Mouse (Mus musculus) cerebellum, adult 8-10 months (tissue): Measurements from ENCODE around the gene Mrpl28.
"Not testable (repeated sequence)": the region's sequence is repeated elsewhere in the genome, so short reads cannot be mapped to it uniquely, and the experiment has no call there.

Source experiments
- DNase-seq: peaks from one replicate; pipeline ENCODE4 v3.0.0; 2022

The Mrpl28 gene

DNA sequence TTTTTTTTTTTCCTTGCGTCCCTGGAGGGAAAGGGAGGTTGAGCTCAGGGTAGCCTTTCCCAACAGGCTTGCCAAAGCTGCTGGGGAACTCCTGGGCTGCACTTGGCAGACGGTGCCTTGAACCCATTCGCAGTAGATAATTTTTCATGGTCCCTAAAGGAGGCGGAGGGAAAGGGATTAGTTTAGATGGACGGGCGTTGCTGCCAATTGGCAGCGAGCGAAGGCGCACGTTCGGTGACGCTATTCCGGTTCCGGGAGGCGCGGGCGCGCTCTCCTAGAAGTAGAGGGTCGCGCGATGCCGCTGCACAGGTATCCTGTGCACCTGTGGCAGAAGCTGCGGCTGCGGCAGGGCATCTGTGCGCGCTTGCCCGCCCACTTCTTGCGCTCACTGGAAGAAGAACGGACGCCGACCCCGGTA lies at the start of gene Mrpl28:
Gene Mrpl28, plus strand, starts transcription at position 234 of the 418 bp plus-strand sequence.
- DNase-seq = peak; percentile 90

DNA sequence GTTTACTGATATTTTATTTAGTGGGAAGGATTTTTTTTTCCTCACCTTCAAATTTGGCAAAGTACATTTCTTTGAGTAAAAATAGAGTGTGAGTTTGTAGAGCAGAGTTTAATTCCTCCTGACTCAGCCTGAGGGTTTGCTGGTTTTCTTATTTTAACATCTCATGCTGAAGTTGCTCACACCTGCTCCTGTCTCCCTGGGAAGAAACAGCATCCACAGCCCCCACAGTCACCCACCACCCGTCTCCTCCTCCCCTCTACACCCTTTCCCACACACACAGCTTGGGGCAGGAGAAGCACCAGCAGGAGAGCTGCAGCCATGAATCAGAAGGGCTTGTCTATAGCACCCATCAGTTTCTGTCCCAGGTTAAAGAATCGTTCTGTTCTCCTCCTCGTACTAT lies 48.1 kb upstream of the Mrpl28 start:
- DNase-seq = no peak

DNA sequence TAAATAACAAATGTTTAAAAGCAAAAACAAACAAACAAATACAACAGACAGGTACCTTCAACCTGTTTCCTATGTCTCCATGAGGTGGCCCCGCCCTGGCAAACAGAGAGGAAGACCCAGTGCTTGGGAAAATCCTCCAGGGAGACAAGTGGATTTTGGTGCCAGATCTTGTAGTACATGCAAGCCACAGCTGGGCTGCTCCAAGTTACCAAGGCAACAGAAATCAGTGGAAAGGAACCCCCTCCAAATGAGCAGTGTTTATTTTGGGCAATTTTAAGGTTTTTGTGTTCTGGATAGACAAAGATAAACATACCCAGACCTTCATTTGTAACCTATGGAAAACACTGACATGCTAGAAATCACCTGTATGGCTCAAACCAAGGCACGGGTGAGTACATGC lies 44.4 kb upstream of the Mrpl28 start:
- no peak for DNase-seq

DNA sequence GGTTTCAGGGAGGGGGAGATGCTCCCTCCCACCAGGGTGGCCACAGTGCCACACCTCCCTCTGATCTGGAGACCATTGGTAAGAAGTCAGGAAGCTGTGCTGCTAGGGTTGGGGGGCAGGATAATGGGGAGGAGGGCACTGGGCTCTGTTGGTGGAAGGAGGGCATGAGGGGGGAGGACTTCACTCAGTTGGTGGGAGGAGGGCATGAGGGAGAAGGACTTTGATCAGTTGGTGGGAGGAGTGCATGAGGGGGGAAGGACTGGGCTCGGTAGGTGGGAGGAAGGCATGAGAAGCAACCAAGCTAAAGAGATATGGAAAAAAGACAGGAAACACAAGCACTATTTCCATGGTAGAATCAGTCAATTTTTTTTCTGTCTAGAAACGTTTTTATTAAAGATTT lies 42.4 kb upstream of the Mrpl28 start:
- no peak for DNase-seq

DNA sequence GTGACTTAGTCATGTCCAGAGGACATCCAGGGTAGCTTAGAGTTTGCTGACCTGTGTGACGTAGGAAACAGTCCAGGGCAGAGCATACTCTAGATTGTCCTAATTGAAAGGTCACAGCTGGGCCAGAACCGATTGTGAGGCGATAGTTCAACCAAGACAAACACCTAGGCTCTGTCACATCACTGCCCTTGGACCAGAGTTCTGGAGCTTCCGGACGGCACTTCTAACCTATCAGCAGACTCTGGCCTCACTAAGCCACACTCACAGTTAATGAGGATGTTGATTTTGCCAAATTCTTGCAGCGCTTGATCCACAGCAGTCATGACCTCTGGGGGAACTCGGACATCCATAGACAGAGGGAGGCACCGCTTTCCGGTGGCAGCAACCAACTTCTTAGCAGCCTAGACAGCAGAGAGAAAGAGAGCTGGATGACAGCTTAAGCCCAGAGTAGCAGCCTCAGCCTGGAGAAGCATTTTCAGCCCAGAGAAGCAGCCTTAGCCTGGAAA lies 36.2 kb upstream of the Mrpl28 start:
- no peak for DNase-seq

DNA sequence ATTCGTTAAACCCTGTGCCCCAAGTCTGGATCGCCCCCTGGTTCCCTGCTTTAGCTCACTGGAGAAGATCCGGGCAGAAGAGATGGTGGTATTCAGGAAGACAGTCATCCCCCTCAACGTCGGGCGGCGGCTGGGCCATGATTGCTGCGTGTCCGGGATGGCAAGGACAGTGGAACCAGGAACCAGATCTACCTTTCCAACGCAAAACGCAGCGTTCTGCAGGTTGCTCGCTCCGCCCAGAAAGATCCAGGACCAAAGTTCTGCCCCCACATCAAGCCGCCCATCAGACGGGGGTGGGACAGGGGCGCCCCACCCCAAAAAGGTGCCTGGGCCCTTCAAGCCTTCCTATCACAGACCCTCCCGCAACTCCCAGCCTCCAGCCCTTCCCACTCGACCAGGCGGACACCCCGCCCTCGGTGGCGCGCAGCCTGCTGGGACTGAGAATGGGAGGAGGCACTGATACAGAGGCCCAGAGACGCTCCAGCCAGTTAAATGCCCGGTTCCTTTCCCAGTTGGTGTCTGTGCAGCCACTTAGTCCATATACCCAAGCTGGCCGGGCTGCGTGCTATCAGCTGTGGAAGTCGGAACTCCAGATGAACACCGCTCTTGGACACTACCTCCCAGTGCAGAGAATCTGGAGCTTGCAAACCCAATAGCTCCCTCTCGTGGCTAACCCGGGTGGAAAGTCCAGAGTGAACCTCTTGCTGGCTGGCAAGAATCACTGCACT lies 33.2 kb upstream of the Mrpl28 start, which contains the start of gene Decr2:
Gene Decr2, minus strand, starts transcription at position 433 of the 728 bp plus-strand sequence.
- DNase-seq = peak; percentile 92

DNA sequence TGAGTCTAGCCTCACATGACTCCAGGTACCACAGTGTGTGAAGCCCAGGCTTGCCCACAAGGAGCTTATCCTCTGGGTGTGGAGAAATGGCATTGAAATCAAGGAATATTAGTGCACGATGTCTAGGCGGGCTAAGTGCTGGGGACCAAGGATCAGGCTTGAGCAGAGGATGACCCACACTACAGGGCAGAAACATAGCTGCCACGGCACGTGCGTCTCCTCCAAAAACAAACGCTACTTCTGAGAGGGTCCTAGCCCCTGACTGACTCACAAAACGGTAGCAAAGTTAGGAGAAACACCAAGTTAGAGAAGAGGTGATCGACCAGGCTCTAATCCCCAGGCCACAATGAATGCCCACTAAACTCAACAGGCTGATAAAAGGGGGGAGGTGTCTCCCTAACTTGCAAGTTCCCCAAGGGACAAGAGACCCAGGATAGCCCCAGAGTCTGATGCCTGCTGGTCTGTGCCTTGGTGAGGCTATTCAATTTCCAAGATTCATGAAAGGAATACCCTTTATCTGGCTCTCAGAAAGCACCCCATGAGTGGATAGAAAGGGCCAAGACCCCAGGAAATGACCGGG lies 28.7 kb upstream of the Mrpl28 start:
- no peak for DNase-seq

DNA sequence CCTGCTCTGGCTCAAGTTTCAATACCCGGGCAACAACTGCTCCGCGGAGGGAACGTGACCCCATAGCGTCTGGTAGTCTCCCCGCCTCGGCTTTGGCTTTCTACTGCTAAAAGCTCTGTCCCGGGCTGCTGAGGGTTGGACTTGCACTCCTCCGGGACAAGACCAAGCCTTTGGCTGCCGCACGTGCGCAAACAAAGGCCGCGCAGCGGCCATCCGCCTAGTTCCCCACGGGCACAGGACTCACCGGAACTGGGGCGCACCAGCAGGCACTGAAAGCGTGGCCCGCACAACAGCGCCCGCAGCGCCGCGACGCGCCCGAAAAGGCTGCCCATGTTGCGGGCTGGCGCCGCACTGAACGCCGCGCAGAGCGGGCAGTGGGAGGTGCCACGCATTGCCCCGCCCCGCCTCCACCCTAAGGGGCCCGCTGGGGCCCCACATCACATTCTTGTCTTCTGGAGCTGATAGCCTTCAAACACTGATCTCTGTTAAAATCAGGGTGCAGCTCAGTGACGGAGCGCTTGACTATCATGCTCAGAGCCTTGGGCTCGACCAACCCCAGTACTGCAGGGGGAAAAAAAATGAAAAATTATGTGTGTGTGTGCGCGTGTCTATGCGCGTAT lies 28.1 kb upstream of the Mrpl28 start, which contains the start of gene Nme4:
Gene Nme4, minus strand, starts transcription at position 482 of the 620 bp plus-strand sequence.
- peak; percentile 68 for DNase-seq

DNA sequence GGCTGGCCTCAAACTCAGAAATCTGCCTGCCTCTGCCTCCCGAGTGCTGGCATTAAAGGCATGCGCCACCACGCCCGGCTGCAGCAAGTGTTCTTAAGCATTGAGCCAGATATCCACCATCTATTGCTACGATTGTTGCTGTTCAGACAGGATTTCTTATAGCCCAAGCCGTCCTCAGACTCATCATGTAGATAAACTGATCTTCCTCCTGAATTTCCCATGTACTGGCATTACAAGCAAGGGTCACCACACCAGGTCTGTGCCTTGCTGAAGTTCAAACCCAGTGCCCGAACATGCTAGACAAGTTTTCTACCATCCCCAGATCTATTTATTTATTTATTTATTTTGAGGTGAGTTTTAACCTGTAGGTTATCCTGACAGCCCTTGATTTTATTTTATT lies 24.8 kb upstream of the Mrpl28 start:
- no peak for DNase-seq

DNA sequence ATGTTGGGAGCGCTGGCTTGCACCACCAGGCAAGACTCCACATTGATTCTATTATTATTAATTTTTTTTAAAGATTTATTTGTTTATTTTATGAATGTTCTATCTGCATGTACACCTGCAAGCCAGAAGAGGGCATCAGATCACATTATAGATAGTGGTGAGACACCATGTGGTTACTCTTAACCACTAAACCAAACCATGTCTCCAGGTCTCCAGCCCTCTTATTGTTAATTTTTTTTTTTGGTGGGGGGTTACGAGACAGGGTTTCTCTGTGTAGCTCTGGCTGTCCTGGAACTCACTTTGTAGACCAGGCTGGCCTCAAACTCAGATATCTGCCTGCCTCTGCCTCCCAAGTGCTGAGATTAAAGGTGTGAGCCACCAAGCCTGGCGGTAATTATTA lies 24.0 kb upstream of the Mrpl28 start:
- DNase-seq = not testable (repeated sequence)

DNA sequence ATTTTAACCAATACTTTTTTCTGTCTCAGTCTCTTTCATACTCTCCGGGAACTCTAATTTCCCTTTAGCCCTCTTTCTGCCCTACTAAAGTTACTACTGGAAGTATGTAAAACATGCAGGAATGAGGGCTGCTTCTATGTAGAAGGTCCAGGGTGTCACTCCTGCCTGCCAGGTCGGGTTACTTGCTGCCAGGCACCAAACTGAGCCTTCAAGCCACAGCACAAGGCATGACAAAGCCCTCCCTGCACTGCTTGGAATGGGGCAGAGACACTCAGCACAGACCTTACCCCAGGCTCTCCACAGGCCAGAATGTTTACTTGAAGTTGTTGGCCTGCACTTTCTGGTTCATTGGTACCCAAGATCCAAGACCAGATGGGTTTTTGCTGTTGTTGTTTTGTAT lies 23.1 kb upstream of the Mrpl28 start:
- DNase-seq = no peak

DNA sequence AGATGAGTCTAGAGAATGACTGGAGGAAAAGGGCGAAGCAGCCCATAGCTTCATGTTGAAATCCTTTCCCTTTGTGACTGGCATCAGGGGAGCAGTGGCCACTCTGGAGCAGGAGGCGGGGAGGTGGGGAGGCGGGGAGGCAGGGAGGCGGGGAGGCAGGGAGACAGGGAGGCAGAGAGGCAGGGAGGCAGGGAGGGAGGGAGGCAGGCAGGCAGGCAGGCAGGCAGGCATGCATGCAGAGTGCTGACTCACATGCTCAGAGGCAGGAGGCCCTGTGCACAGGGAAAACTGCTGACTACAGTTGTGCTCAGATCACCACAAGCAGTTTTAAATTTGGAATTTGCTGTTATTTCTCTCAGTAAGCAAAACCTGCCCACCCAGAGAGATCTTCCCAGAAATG lies 21.8 kb upstream of the Mrpl28 start:
- no peak for DNase-seq

DNA sequence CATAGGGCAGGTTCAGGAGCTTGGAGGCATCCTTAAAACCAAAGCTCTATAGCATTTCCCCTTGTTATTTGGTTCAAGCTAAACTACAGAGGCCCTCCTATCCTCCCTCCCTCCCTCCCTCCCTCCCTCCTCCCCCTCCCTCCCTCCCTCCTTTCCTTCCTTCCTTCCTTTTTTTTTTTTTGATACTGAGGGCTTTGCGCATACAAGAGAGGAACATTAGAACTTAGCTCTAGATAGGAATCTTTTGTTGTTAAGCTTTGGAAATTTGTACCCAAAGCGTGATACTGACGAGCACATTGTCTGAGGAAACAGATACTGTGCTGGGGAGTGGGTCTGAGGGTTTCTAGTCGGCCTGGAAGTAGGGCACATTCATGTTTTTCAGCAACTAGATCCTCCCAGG lies 17.7 kb upstream of the Mrpl28 start:
- no peak for DNase-seq

DNA sequence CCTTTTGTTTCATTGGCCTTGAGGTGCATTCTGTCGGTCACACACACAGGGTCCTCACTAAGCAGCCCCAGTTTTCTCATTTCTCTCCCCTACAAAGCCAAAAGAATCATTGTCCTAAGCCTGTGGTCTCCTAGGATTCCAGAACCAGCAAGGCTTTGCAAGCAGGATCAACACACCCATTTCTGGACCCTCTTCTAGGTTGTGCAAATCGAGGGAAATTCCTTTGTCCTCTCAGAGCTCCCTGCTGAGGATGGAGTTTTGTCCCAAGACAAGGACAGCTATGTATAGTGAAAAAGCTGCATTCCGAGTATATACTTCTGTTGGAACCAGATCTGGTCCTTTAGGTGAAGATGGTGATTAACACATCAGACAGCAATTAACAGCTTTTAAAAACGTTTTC lies 13.1 kb upstream of the Mrpl28 start:
- no peak for DNase-seq

DNA sequence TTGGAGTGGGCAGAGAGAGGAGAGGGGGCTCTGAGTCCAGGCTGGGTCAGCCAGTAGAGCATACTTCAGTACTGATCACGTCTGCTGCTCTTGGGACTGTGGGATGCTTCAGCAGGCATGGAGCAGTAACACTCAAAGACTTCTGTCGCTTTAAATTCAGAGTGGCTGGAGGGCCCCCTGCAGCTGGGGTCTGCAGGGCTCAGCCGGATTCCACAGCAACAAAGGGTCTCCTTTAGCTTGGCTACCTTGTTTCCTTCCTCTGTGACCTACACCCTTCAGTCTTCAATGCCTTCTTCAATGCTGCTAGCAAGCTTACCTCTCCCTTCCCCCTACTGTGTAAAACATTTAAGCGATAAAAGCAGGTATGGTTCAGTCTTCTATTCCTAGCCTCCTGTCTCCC lies 12.3 kb upstream of the Mrpl28 start:
- DNase-seq = no peak

DNA sequence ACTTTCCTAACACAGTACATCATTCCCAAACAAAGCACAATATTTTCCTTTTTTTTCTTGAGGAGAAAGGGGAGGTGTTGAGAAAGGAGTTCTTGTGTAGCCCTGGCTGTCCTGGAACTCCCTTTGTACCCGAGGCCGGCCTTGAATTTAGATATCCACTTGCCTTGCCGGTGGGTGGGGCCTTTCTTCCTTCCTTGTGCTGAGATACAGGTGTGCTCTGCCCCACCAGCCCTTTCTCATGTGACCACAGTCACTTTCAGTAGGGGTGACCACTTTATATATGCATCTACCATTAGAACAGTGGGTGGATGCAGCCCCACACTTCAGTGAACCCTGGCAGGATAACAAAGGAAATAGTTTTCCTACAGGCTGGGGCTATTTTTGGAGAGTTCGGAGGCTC lies 11.6 kb upstream of the Mrpl28 start:
- no peak for DNase-seq

DNA sequence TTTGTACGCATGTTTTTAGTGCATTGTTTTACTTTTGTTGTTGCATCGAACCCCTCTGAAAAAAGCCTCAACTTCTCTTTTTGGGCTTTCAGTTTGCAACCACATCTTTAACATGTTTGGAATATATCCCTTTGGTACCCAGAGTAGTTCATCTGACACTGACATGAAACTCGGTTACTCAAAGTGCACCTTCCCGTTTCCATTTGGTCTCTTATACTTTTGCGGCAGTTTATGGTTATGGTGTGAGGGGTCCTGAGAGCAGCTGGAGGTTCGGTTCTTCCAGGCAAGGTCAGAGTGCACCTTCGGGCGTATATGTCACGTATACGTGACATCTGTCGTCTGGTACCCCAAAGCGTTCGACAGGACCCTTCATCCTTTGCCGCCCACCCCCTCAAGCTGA lies 10.5 kb upstream of the Mrpl28 start:
- DNase-seq = no peak

DNA sequence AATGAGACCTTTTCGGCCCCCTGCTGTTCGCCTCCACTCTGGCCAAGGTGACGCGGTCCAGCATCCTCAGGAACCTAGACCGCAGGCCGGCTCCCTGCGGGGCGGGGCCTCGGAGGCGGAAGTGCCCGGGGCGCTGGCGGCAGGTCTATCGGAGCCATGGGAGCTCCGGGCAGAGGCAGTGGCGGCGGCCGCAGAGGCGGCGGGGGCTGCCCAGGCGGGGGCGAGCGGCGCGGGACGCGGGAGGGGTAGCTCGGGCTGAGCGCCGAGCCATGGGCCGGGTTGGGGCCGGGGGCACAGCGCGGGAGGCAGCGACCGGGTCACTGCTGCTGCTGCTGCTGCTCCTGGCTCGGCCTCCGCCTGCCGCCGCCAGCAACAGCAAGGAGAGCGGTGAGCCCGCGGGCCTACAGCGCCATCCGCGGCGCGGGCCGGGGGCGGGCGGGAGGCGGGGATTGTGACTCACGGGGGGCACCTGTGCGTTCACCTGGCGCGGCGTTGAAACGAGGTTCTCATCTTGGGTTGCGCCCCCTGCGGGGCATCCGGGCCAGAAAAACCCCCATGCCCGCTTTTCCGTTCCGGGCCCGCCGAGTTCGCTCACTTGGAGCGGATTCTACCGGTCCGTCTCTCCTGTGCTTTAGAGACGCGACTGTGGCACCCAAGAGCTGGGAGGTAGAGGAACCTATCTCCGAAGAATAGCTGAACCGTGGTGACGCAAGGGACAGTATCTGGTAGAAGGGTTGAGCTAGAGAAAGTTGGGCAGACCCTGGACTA lies 9.9 kb upstream of the Mrpl28 start, which contains the start of gene Tmem8:
Gene Tmem8, plus strand, starts transcription at position 119 of the 768 bp plus-strand sequence.
- DNase-seq = peak; percentile 80

DNA sequence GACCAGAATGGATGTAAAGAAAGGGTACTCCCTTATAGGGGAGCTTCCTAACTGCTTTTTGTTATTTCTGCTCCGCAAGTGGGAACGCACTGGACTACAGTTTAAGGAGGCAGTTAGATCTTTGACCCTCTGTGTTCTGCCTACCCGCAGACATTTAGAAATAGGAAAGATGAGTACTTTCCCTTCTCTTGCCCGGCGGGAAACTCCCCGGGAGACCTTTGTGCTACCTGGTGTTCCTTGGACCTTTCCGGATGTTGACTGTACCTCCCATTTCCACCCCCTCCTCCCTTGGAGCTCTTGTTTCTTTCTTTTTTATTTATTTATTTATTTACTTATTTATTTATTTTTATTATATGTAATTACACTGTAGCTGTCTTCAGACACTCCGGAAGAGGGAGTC lies 9.2 kb upstream of the Mrpl28 start:
- DNase-seq = no peak

DNA sequence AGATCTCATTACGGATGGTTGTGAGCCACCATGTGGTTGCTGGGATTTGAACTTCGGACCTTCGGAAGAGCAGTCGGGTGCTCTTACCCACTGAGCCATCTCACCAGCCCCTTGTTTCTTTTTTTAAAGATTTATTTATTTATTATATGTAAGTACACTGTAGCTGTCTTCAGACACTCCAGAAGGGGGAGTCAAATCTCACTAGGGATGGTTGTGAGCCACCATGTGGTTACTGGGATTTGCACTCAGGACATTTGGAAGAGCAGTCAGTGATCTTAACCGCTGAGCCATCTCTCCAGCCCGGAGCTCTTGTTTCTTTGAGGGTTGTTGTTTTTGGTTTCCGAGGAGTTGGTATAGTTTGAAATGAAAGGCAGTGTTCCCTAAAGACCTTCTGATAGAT lies 8.8 kb upstream of the Mrpl28 start:
- not testable (repeated sequence) for DNase-seq

DNA sequence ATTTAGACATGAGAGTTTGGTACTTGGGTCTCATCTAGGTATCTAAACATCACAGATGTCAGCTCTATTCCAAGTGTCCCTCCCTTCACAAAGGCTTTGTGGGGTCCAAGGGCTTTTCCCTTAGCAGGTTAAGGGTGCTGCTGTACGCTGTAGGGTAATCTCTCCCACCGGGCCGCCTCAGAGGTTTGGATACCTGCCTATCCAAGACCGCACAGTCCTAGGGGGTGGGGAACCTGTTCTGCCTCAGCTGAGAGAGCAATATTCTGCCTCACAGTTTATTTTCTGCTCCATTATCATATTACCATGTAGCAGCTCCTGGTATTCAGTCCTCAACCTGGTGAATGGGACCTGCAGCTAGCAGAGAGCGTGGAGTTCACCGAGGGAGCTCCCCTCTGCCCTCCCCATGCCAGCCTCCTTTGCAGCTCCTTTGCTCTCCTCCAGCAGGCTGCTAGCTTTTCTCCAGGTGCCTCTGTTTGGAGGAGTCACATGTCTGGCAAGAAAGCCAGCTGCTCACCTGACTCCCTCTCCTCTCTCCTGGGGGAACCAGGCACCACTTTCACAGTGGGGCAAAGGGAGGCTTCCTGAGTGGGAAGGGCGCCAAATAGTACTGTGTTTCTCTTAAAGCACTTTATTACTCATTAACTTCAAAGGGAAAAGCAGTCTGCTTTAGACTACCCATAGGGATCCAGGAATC lies 7.9 kb upstream of the Mrpl28 start:
- DNase-seq = no peak

DNA sequence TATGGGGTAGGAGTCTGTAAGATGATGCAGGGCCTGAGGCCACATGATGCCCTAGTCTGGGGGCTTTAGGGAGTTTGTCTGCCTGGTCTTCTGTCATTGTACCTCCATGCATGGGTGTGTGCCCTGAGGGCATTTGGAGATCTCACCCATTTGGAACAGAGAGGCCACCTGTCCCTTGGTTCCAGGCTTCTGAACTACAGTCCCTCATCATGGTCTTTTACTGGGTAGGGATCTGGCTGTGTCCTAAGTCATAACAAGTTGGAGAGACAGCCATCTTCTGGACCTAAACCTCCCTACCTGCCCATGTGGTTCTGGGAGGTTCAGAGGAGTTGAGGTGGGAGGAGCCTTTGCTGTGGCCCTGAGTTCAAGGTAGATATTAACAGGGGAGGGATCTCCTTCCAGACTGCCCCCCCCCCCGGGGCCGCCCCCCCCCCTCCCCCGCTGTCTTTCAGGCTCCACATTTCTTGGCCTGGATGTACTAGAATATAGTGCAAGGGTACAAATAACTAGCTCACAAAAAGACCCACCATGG lies 7.3 kb upstream of the Mrpl28 start:
- DNase-seq = no peak
